Mouse (Mus musculus) left cerebral cortex, adult 2 months (tissue): Measurements from ENCODE around the gene Slc15a3. TPM values are rescaled to one million over a fixed set of nuclear protein-coding genes. Genes with fewer than 3 reads are reported as not detected.

Experiments used
- DNase-seq, 2 experiments: peaks; one replicate each; pipeline ENCODE4 v3.0.0; 2021 to 2022; ENCODE audit warnings: low spot score in 2 of 2, mixed read lengths in 1 of 2; ENCODE audit errors: extremely low spot score in 1 of 2
- H3K27ac ChIP-seq: fragments of 200-600 bp; 2 replicates; pipeline ENCODE4 v1.8.1; 2022
- H3K4me3 ChIP-seq: fragments of 200-600 bp; 2 replicates; pipeline ENCODE4 v1.8.1; 2022
- CTCF ChIP-seq: fragments of 200-600 bp; IDR thresholded peaks from 2 replicates; pipeline ENCODE4 v1.8.1; 2022; ENCODE audit warnings: antibody characterized with exemption, mild to moderate bottlenecking, moderate library complexity
- intact Hi-C: fragments of 180-260 bp; cut with DNase I; formaldehyde crosslinking; loops from one replicate; pipeline ENCODE4 v1.15.1; 2025
- long read RNA-seq, 2 experiments: library from polyadenylated mRNA; stranded (forward); transcript quantifications; one replicate each; pipeline ENCODE4 v2.0.0; 2021; ENCODE audit warnings: borderline mapping rate in 2 of 2
- total RNA-seq, 2 experiments: library from RNA; stranded (reverse); gene quantifications; 2 replicates each; pipeline ENCODE4 v1.2.3; 2021

Gene Slc15a3
- 1 to 10 TPM; 1.1 to 1.3 TPM for total RNA-seq
- long read RNA-seq, experiment 1: 0 reads
- long read RNA-seq, experiment 2, partial matches to known transcripts: 1 of 1 reads
- long read RNA-seq, experiment 2, other reads (novel, unspliced or antisense): 0 of 1 reads

DNA sequence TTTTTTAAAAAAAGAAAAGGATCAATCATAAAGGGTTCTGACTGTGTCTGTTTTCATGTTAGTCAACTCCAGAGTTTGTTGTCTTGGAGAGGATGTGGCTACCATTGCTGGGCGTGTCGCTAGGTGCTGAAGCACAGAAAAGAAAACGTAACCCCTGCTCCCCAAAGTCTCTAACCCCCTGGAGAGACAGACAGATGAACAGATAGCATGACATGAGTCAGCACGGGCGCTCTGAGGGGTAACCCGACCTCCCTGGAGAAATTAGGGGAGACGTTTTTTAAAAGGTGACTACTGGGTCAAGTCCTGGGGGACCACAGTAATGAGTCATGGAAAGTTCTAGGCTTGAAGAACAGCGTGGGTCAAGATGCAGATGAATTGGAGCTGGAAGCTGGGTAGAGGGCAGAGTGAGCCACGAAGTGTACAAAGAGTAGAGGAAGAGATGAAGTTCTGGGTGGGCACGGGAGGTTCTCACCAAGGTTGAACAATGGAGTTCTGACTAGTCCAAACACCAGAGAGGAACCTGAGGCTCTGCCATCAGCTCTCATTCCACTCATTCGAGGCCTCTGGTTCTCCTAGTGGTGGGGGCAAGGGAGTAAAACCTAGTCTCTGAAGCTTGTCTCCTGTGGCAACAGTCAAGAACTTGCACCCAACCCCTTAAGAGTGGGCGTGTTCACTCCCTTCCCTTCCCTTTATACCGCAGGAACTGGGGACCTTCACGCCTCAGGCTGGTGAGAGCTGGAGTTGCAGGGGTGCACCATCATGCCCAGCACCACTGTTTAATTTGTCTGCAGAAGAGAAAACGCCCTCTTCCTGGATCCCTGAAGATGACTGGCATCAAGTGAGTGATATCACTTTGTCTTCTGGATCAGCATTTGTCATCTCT is at the start of gene Slc15a3:
Gene Slc15a3, plus strand, starts transcription at position 718 of the 883 bp plus-strand sequence.
- no peak within 1 kb of the TSS for H3K4me3 ChIP-seq
- intact Hi-C loops: no loop called here
- H3K27ac ChIP-seq: no peak within 1 kb of the TSS
- TF ChIP-seq CTCF: no peak
- DNase-seq: no peak

GRCm38 (mm10) chr19:10790323-10790722 is 49.2 kb upstream of the Slc15a3 start:
- no peak for TF ChIP-seq CTCF
- Histone ChIP-seq H3K4me3 (no peak overlapping the region), H3K27ac (no peak overlapping the region)
- no peak for DNase-seq
- intact Hi-C loops: no loop called here

DNA sequence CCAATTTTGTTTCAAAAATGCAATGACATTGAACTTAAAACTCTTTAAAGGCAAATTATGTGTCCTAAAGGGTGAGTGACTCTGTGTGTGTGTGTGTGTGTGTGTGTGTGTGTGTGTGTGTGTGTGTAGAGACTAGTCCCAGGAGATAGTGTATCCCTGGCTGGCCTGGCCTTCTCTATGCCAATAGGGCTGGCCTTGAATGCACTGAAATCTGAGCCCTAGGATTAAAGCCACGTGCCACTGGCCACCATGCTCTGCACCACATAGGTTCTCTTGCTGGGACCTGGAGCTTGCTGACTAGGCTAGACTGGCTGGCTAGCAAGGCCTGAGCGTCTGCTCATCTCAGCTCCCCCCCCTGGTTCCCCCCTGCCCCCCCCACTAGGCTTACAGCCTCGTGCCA is 46.5 kb upstream of the Slc15a3 start:
- no peak overlapping the region for H3K27ac ChIP-seq
- no peak for DNase-seq
- no peak for TF ChIP-seq CTCF
- intact Hi-C loops: no loop called here
- H3K4me3 ChIP-seq: no peak overlapping the region

GRCm38 (mm10) chr19:10794916-10795315 is 44.6 kb upstream of the Slc15a3 start:
- intact Hi-C loops: no loop called here
- no peak for DNase-seq
- Histone ChIP-seq H3K4me3 (no peak overlapping the region), H3K27ac (no peak overlapping the region; the same call in 1 of the 2 replicates)
- TF ChIP-seq CTCF: no peak

DNA sequence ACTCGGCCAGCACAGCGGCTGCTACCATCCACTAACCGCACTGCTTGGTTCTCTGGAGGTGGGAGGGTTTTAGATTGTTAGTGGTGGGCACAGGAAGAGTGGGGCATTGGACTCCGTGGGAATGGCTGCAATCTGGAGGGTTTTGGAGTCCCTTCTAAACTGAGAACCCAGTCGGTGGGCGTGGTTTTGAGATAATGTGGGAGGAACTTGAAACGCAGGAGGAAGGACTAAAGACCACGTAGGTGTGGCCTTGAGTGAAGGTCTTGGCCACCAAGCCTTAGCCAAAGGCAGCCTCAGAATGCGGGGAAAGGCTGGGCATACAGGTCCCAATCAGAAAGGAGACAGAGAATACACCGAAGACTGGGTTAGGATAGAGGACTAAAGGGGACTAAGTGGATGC is 41.0 kb upstream of the Slc15a3 start:
- no peak for DNase-seq
- no peak for TF ChIP-seq CTCF
- Histone ChIP-seq H3K27ac (peak overlapping the region; percentile 48), H3K4me3 (no peak overlapping the region)
- intact Hi-C loops: no loop called here

- intact Hi-C loops: no loop called here
- Histone ChIP-seq H3K4me3 (no peak overlapping the region), H3K27ac (peak overlapping the region; percentile 92)
- peak in 1 of 2 experiments; percentile 41 for DNase-seq
- no peak for TF ChIP-seq CTCF
Observed at GRCm38 (mm10) chr19:10799155-10799554, 40.4 kb upstream of the Slc15a3 start.

GRCm38 (mm10) chr19:10801070-10801469 is 38.5 kb upstream of the Slc15a3 start:
- intact Hi-C loops: no loop called here
- Histone ChIP-seq H3K27ac (peak overlapping the region; percentile 92), H3K4me3 (no peak overlapping the region)
- TF ChIP-seq CTCF: no peak
- peak in 1 of 2 experiments; percentile 66 for DNase-seq

GRCm38 (mm10) chr19:10801906-10802305 is 37.6 kb upstream of the Slc15a3 start:
- H3K27ac ChIP-seq: peak overlapping the region; percentile 67; the same call in 1 of the 2 replicates

GRCm38 (mm10) chr19:10803751-10804150 is 35.8 kb upstream of the Slc15a3 start:
- TF ChIP-seq CTCF: no peak
- no peak for DNase-seq
- H3K27ac ChIP-seq: peak overlapping the region; percentile 67; the same call in 1 of the 2 replicates
- no peak overlapping the region for H3K4me3 ChIP-seq
- intact Hi-C loops: no loop called here

More at GRCm38 (mm10) chr19:10801906-10802305, 37.6 kb upstream of the Slc15a3 start:
- intact Hi-C loops: no loop called here
- no peak for TF ChIP-seq CTCF
- no peak overlapping the region for H3K4me3 ChIP-seq
- no peak for DNase-seq

DNA sequence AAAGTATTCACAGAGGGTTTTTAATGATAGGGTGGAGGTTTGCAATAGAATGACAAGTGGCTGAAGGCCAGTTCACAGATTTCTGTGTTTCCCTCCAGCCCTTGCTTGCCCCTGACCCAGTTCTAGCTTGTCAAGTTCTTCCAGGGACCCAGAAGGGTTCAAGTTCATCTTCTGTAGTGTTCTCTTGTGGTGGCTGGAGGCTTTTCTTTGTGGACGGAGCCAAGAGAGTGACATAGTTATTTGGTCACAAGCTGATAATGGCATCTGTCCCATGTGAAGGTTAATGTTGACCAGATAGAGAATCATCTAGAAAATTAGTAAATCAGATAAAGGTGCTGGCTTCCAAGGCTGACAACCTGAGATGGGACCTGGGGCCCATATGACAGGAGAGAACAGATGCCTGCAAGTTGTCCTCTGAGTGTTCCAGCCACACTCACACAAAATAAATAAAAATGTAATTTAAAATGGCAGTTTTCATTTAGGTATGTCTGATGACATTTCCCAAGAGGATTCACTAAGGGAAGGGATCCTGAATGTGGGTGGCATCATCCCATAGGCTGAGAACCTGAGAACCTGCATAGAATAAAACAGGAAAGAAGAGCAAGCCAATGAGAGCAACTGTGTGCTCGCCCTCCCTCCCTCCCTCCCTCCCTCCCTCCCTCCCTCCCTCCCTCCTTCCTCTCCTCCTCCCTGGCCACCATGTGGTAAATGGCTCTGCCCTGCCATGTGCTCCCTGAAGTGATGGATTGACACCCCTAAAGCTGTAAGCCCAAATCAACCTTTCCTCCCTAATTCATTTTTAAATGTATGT is 34.5 kb upstream of the Slc15a3 start:
- intact Hi-C loops: no loop called here
- Histone ChIP-seq H3K4me3 (no peak overlapping the region), H3K27ac (peak overlapping the region; percentile 78)
- no peak for TF ChIP-seq CTCF
- no peak for DNase-seq

DNA sequence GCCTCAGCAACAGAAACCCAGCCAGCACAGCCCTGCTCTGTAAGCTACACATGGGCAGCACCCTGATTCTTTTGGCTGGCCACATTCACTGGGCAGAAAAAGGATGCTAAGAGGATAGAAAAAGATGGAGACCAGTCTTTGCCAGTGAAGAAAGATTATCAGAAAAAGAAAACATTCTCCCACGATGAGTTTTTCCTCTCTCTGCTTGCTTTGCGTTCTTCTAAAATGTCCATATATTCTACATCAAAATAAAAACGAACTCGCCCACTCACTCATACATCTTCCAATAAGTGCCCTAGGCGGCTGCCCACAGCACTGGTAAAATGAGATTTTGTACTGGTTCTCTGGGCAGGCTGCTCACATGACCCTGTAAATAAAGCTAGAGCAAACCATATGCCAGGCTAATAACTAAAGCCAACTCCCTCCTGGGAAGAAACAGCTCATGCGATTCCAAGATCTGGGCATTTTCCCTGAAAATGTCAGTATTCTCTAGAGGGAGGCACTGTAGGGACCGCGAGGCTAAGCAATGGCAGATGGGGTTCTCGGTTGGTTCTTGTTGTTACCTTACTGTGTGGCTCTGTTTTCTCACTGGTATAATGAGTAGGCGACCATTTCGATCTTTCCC is 33.8 kb upstream of the Slc15a3 start:
- Histone ChIP-seq H3K27ac (peak overlapping the region; percentile 78), H3K4me3 (no peak overlapping the region)
- no peak for DNase-seq
- intact Hi-C loops: no loop called here
- no peak for TF ChIP-seq CTCF
